Mouse (Mus musculus): ENCODE results near the gene Gstm1. TPM values are rescaled to one million over a fixed set of nuclear protein-coding genes. Genes with fewer than 3 reads are reported as not detected.

The Gstm1 gene
- polyA plus RNA-seq (2016; fragmentation: Nextera tagmentation; extraction: Ambion mirVana): 38.3 and 38.9 TPM in 2 replicates

GRCm38 (mm10) chr3:108017473-108018189 is at the start of gene Gstm1:
Gstm1 (minus strand) TSS chr3:108017973.
- Histone ChIP-seq H3K27me3 (no peaks in the 10 kb centered on the region), H3K9ac (replicated peaks) (peak within 1 kb of the TSS; percentile 61), H3K4me2 (peak within 1 kb of the TSS; percentile 82), H3K36me3 (no peaks in the 10 kb centered on the region), H3K4me1 (replicated peaks) (peaks cover 11% of the 10 kb centered on the region), H3K9me3 (no peaks in the 10 kb centered on the region), H3K27ac (peak within 1 kb of the TSS; percentile 93), H3K4me3 (replicated peaks) (peak within 1 kb of the TSS; percentile 44)
- peak; percentile 99 for ATAC-seq (ENCODE audit: insufficient number of reproducible peaks, insufficient read depth, low FRiP score, low TSS enrichment, low read depth)
- under 1% methylated on average over 31 of the region's 31 CpGs for WGBS

DNA sequence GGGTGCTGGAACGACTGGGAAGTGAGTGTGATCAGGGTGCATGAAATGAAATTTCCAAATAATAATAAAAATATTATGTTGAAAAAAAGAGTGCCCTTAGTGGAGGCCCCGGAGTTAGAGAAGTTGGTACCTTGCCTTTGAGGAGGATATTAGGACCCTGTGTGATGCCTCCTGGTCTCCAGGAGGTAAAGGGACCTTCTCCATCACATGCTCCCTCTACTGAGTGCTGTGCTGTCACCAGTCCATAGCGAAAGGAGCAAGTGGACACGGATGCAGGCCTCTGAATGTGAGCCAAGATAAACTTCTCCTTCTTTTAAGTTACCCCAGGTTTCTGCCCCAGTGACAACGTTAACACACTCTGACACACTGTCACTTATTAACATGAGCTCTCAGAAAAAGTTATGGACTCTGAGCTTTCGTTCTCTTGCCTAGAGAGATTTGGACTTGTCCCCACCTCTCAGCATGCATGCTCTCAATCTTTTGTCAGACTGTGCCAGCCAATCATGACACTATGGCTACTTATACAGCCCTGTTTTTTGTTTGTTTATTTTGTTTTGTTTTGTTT is 49.7 kb upstream of the Gstm1 start:
- Histone ChIP-seq H3K4me1 (replicated peaks) (0 out of 2 replicates have a peak, but pooled peaks cover 3% of the 10 kb centered on the region), H3K4me2 (no peak overlapping the region), H3K9ac (replicated peaks) (no peak overlapping the region), H3K4me3 (replicated peaks) (no peak overlapping the region), H3K27me3 (no peaks in the 10 kb centered on the region), H3K36me3 (peaks cover 4% of the 10 kb centered on the region; the same call in 1 of the 2 replicates), H3K9me3 (no peaks in the 10 kb centered on the region), H3K27ac (no peak overlapping the region)
- WGBS: 82% methylated on average over 5 of the region's 6 CpGs
- no peak for ATAC-seq (ENCODE audit: insufficient number of reproducible peaks, insufficient read depth, low FRiP score, low TSS enrichment, low read depth)

DNA sequence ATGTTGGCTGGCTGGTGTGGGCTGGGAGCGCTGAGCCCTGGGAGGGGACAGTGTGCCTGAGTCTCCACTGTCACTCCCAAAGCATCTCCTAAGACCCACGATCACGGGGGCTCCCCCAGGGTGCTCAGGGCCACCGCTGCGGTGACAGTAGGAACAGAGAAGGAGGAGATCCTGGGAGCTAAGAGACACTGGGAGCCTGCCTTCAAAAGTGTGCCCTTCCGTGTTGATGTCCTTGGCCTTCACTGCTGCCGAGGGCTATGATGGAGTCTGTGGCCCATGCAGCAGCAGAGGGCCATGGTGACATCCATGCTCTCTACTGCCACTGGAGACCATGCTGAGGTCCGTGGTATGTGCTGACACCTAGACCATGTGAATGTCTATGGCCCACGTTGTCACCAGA is 47.8 kb upstream of the Gstm1 start:
- Histone ChIP-seq H3K9me3 (no peaks in the 10 kb centered on the region), H3K27ac (no peak overlapping the region), H3K36me3 (no peaks in the 10 kb centered on the region), H3K4me1 (replicated peaks) (peaks cover 3% of the 10 kb centered on the region; the same call in 1 of the 2 replicates), H3K4me2 (no peak overlapping the region), H3K27me3 (no peaks in the 10 kb centered on the region), H3K4me3 (replicated peaks) (no peak overlapping the region), H3K9ac (replicated peaks) (no peak overlapping the region; the same call in 1 of the 2 replicates)
- no peak for ATAC-seq (ENCODE audit: insufficient number of reproducible peaks, insufficient read depth, low FRiP score, low TSS enrichment, low read depth)
- WGBS: 80% methylated on average over 9 of the region's 9 CpGs

DNA sequence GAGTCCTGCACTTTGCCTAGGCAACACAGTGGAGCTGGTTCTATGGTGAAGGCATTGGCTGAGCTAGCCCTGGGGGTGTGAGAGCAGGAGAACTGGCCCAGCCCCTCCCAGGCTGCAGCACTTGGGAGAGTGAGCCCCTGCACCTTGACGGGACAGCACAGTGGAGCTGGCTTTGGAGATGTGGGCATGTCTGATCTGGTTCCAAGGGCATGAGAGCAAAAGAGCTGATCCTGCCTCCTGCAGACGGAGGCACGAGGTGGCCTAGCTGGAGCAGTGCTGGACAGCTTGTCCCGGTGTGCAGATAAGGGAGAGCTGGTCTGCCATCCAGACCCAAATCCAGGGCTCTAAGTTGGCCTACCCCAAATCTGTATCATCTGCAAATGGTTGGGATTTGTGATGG is 46.9 kb upstream of the Gstm1 start:
- ATAC-seq (ENCODE audit: insufficient number of reproducible peaks, insufficient read depth, low FRiP score, low TSS enrichment, low read depth): no peak
- H3K4me3 ChIP-seq (replicated peaks): no peak overlapping the region
- 67% methylated on average over 4 of the region's 4 CpGs for WGBS
- H3K9ac ChIP-seq (replicated peaks): peak overlapping the region; percentile 27; the same call in 1 of the 2 replicates
- peaks cover 3% of the 10 kb centered on the region; the same call in 1 of the 2 replicates for H3K4me1 ChIP-seq (replicated peaks)
- H3K36me3 ChIP-seq: no peaks in the 10 kb centered on the region
- H3K4me2 ChIP-seq: no peak overlapping the region
- H3K27ac ChIP-seq: no peak overlapping the region
- no peaks in the 10 kb centered on the region for H3K9me3 ChIP-seq
- no peaks in the 10 kb centered on the region for H3K27me3 ChIP-seq

GRCm38 (mm10) chr3:108062648-108063047 is 44.9 kb upstream of the Gstm1 start:
- Histone ChIP-seq H3K4me1 (replicated peaks) (no peaks in the 10 kb centered on the region; the same call in 1 of the 2 replicates), H3K4me3 (replicated peaks) (no peak overlapping the region), H3K4me2 (no peak overlapping the region), H3K27me3 (no peaks in the 10 kb centered on the region), H3K9me3 (no peaks in the 10 kb centered on the region), H3K36me3 (no peaks in the 10 kb centered on the region), H3K27ac (no peak overlapping the region), H3K9ac (replicated peaks) (no peak overlapping the region)
- no peak for ATAC-seq (ENCODE audit: insufficient number of reproducible peaks, insufficient read depth, low FRiP score, low TSS enrichment, low read depth)
- WGBS: 81% methylated on average over 8 of the region's 8 CpGs

DNA sequence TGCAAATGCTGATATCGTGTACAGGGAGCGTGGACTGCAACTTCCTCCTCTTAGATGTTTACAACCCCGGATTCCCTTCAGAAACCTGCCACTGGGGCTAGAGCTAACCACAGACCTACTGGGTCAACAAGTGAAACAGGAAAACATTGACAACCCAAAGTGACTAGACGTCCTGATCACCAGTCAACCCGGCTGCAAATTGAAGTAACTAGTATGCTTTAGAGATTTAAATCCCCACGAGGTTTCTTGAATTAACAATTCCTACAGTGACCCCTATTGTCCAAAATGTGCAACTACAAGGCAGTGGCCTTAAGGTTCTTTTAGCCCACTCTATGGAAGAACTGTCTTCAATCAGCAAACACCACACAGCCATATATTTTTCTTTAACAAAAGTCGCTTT is 43.6 kb upstream of the Gstm1 start:
- H3K27me3 ChIP-seq: no peaks in the 10 kb centered on the region
- peak overlapping the region; percentile 40; the same call in 1 of the 2 replicates for H3K4me2 ChIP-seq
- no peaks in the 10 kb centered on the region for H3K36me3 ChIP-seq
- no peak overlapping the region for H3K4me3 ChIP-seq (replicated peaks)
- no peak overlapping the region for H3K9ac ChIP-seq (replicated peaks)
- WGBS: 19% methylated on average over 7 of the region's 7 CpGs
- no peak overlapping the region for H3K27ac ChIP-seq
- H3K9me3 ChIP-seq: no peaks in the 10 kb centered on the region
- no peaks in the 10 kb centered on the region; the same call in 1 of the 2 replicates for H3K4me1 ChIP-seq (replicated peaks)
- ATAC-seq (ENCODE audit: insufficient number of reproducible peaks, insufficient read depth, low FRiP score, low TSS enrichment, low read depth): no peak

DNA sequence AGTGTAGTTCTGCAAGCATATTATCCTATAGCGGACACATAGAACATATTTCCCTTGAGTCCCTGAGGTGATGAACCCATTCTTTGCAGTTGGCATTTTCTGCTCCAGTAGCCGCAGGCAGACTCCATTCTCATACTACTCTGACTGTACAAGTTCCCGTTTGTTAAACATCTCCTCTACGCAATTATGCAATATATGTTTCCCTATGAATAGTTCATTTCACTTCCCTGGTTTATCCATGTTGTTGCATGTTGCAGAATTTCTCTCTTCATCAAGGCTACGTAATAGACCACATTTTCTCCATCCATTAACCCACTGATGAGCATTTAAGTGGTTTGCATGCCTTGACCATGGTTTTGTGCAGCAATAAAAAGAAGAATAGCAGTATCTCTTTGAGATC is 32.7 kb upstream of the Gstm1 start:
- H3K9ac ChIP-seq (replicated peaks): no peak overlapping the region
- ATAC-seq (ENCODE audit: insufficient number of reproducible peaks, insufficient read depth, low FRiP score, low TSS enrichment, low read depth): no peak
- peaks cover 3% of the 10 kb centered on the region; the same call in 1 of the 2 replicates for H3K4me1 ChIP-seq (replicated peaks)
- no peak overlapping the region for H3K27ac ChIP-seq
- no peak overlapping the region for H3K4me2 ChIP-seq
- no peaks in the 10 kb centered on the region for H3K9me3 ChIP-seq
- H3K36me3 ChIP-seq: no peaks in the 10 kb centered on the region
- H3K27me3 ChIP-seq: no peaks in the 10 kb centered on the region
- 90% methylated on average over 5 of the region's 5 CpGs for WGBS
- H3K4me3 ChIP-seq (replicated peaks): no peak overlapping the region

DNA sequence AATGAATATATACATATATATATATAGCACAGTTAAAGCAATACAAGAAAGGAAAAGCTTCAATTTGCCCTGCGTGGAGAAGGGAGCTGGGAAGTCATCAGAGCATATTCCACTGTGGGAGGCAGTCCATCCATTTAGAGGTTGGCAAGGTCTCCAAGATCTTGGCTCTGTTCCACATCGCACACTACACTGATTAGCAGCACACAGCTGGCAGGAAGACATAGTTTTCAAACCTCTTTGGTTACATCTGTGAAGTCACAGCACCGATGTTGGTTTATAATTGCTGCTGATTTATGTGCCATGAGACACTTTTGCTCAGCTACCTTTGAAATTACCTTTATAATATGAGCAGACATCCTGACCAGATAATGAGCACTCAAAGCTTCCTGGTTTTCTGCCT is 30.5 kb upstream of the Gstm1 start:
- H3K27me3 ChIP-seq: no peaks in the 10 kb centered on the region
- no peak overlapping the region for H3K27ac ChIP-seq
- no peak for ATAC-seq (ENCODE audit: insufficient number of reproducible peaks, insufficient read depth, low FRiP score, low TSS enrichment, low read depth)
- H3K4me3 ChIP-seq (replicated peaks): no peak overlapping the region
- no peak overlapping the region for H3K4me2 ChIP-seq
- H3K9ac ChIP-seq (replicated peaks): no peak overlapping the region
- 61% methylated on average over 3 of the region's 3 CpGs for WGBS
- H3K36me3 ChIP-seq: no peaks in the 10 kb centered on the region
- H3K9me3 ChIP-seq: no peaks in the 10 kb centered on the region
- H3K4me1 ChIP-seq (replicated peaks): peaks cover 8% of the 10 kb centered on the region

DNA sequence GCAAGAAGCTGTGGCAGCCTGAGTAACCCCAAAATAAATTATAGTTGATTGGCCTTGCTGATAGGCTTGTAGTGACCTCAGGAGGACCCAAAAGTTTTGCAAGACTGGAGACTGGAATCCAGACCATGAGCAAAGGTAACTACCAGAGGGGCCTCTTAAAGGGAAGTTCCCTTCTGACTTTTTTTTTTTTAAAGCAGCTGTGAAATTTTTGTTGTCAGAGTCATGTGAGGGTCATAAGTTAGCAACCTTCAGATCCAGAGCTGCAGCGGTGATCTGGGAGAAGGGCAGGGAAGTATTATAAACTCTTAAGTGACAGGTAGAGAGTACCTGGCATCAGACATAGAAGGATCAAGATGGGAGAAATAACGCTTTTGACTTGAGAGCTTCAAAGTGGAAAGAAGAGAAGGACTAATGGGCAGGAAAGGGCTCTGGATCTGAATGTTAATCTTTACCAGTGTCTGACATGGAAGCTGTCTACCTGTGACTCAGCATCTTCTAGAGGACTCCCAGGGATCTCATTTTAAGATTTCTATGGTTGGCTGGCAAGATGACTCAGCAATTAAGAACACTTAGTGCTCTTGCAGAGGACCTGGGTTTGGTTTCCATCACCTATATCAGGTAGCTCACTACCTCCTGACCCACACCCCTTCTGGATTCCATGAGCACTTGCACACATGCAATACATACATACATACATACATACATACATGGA is 29.3 kb upstream of the Gstm1 start:
- no peaks in the 10 kb centered on the region for H3K27me3 ChIP-seq
- H3K4me1 ChIP-seq (replicated peaks): peaks cover 7% of the 10 kb centered on the region
- H3K9me3 ChIP-seq: no peaks in the 10 kb centered on the region
- H3K36me3 ChIP-seq: no peaks in the 10 kb centered on the region
- no peak overlapping the region for H3K4me3 ChIP-seq (replicated peaks)
- no peak overlapping the region for H3K9ac ChIP-seq (replicated peaks)
- no peak for ATAC-seq (ENCODE audit: insufficient number of reproducible peaks, insufficient read depth, low FRiP score, low TSS enrichment, low read depth)
- H3K4me2 ChIP-seq: no peak overlapping the region
- H3K27ac ChIP-seq: no peak overlapping the region
- WGBS: 88% methylated on average over 2 of the region's 2 CpGs

GRCm38 (mm10) chr3:108044394-108045140 is 26.8 kb upstream of the Gstm1 start, which contains the start of gene Gstm4:
Gstm4 (minus strand) TSS chr3:108044894.
- H3K9me3 ChIP-seq: no peaks in the 10 kb centered on the region
- H3K9ac ChIP-seq (replicated peaks): peak within 1 kb of the TSS; percentile 57
- H3K36me3 ChIP-seq: no peaks in the 10 kb centered on the region
- 6% methylated on average over 29 of the region's 29 CpGs for WGBS
- peak within 1 kb of the TSS; percentile 36; the same call in 1 of the 2 replicates for H3K27ac ChIP-seq
- peak; percentile 87 for ATAC-seq (ENCODE audit: insufficient number of reproducible peaks, insufficient read depth, low FRiP score, low TSS enrichment, low read depth)
- peak within 1 kb of the TSS; percentile 44 for H3K4me3 ChIP-seq (replicated peaks)
- no peaks in the 10 kb centered on the region for H3K27me3 ChIP-seq
- peaks cover 5% of the 10 kb centered on the region for H3K4me1 ChIP-seq (replicated peaks)
- H3K4me2 ChIP-seq: peak within 1 kb of the TSS; percentile 80
